Mouse (Mus musculus) CH12.LX (cell line): Measurements from ENCODE around the gene Zbtb20.

Source experiments
- CTCF ChIP-seq, 2 experiments: IDR thresholded peaks in 1 of 2; conservative IDR thresholded peaks in 1 of 2; 2 replicates each; pipeline ENCODE4 v1.5.1; 2011 to 2012; ENCODE audit warnings: low read depth in 2 of 2, low read length in 2 of 2, improper control_type of control experiment in 1 of 2, inconsistent platforms in 1 of 2, mild to moderate bottlenecking in 1 of 2, moderate library complexity in 1 of 2
- EP300 ChIP-seq: IDR thresholded peaks from 2 replicates; pipeline ENCODE4 v1.6.1; 2011; ENCODE audit warnings: low read length, improper control_type of control experiment
- MYC ChIP-seq: IDR thresholded peaks from 2 replicates; pipeline ENCODE4 v1.6.1; 2011; ENCODE audit warnings: low read depth, mild to moderate bottlenecking, improper control_type of control experiment, low read length
- NELFE ChIP-seq: IDR thresholded peaks from 2 replicates; pipeline ENCODE4 v1.6.1; 2011; ENCODE audit warnings: low read depth, low read length, improper control_type of control experiment
- NRF1 ChIP-seq: IDR thresholded peaks from 2 replicates; pipeline ENCODE4 v1.6.1; 2014; ENCODE audit warnings: low read depth, mild to moderate bottlenecking, inconsistent platforms, low read length, improper control_type of control experiment, moderate library complexity
- PAX5 ChIP-seq: IDR thresholded peaks from 2 replicates; pipeline ENCODE4 v1.6.1; 2012; ENCODE audit warnings: low read length, inconsistent platforms, mixed read lengths
- POLR2A ChIP-seq: IDR thresholded peaks from 2 replicates; pipeline ENCODE4 v1.6.1; 2011; ENCODE audit warnings: low read depth, mild to moderate bottlenecking, improper control_type of control experiment, low read length
- ZKSCAN1 ChIP-seq: IDR thresholded peaks from 2 replicates; pipeline ENCODE4 v1.6.1; 2012; ENCODE audit warnings: low read depth, inconsistent platforms, low read length, improper control_type of control experiment, borderline replicate concordance
- ZNF384 ChIP-seq: IDR thresholded peaks from 2 replicates; pipeline ENCODE4 v1.6.1; 2012; ENCODE audit warnings: low read depth, low read length, improper control_type of control experiment, inconsistent platforms

- TF ChIP-seq EP300 = no peak
- TF ChIP-seq CTCF (conservative IDR thresholded peaks at IDR 0.05 in 1 of 2, IDR thresholded peaks at IDR 0.05 in 1 of 2; ENCODE audit: low read depth in 2 of 2, low read length in 2 of 2) = no peak
- no peak for TF ChIP-seq MYC
- no peak for TF ChIP-seq POLR2A
- no peak for TF ChIP-seq PAX5
- no peak for TF ChIP-seq NRF1
- peak; percentile 46; the same call in 1 of the 2 replicates for TF ChIP-seq ZNF384
- TF ChIP-seq ZKSCAN1 = no peak
- no peak for TF ChIP-seq NELFE
These were observed 345.6 kb downstream of the Zbtb20 start for GRCm38 (mm10) chr16:43221313-43221712.
